Mouse (Mus musculus) lung, postnatal 0 days (tissue): ENCODE data around the gene Ncln. TPM values are rescaled to one million over a fixed set of nuclear protein-coding genes. Genes with fewer than 3 reads are reported as not detected.

Experiments used
- ATAC-seq: fragments of 200-750 bp; cut with Nextera tagmentation; 2 replicates; pipeline ENCODE4 v1.8.0; 2017; ENCODE audit warnings: moderate library complexity
- DNase-seq: peaks from one replicate; pipeline ENCODE4 v3.0.0-alpha.2; 2016; ENCODE audit warnings: low spot score
- H3K27ac ChIP-seq: fragments of 300-500 bp; sonication (generic); 2 replicates; pipeline ENCODE4 v1.5.1; 2014; ENCODE audit warnings: antibody characterized with exemption, mild to moderate bottlenecking, low read length, mixed read lengths
- H3K27me3 ChIP-seq: fragments of 300-500 bp; sonication (generic); replicated peaks from 2 replicates; pipeline ENCODE4 v1.6.1; 2014; ENCODE audit warnings: low read length, mixed read lengths; ENCODE audit not compliant: insufficient read depth
- H3K36me3 ChIP-seq: fragments of 300-500 bp; sonication (generic); 2 replicates; pipeline ENCODE4 v1.6.1; 2014; ENCODE audit warnings: low read length, mixed read lengths; ENCODE audit not compliant: insufficient read depth
- H3K4me1 ChIP-seq: fragments of 300-500 bp; sonication (generic); 2 replicates; pipeline ENCODE4 v1.6.1; 2014; ENCODE audit warnings: antibody characterized with exemption, low read depth, low read length, mixed read lengths; ENCODE audit not compliant: insufficient read depth
- H3K4me2 ChIP-seq: fragments of 300-500 bp; sonication (generic); replicated peaks from 2 replicates; pipeline ENCODE4 v1.6.1; 2014; ENCODE audit warnings: low read depth, mild to moderate bottlenecking, low read length, moderate library complexity, mixed read lengths
- H3K4me3 ChIP-seq: fragments of 300-500 bp; sonication (generic); 2 replicates; pipeline ENCODE4 v1.5.1; 2014; ENCODE audit warnings: low read depth, low read length
- H3K9ac ChIP-seq: fragments of 300-500 bp; sonication (generic); replicated peaks from 2 replicates; pipeline ENCODE4 v1.6.1; 2014; ENCODE audit warnings: low read depth, mild to moderate bottlenecking
- H3K9me3 ChIP-seq: fragments of 300-500 bp; sonication (generic); 2 replicates; pipeline ENCODE4 v1.6.1; 2016; ENCODE audit warnings: low read length, mixed read lengths
- CTCF ChIP-seq: IDR thresholded peaks from 2 replicates; pipeline ENCODE4 v1.5.1; 2016; ENCODE audit warnings: antibody characterized with exemption, mild to moderate bottlenecking
- EP300 ChIP-seq: IDR thresholded peaks from 2 replicates; pipeline ENCODE4 v1.6.1; 2016; ENCODE audit warnings: antibody characterized with exemption, mild to moderate bottlenecking, control low read depth
- WGBS: fragments of 180-500 bp; shearing (Covaris S2); extraction: QIAGEN DNeasy Blood & Tissue Kit; methylation state at CpG from one replicate; pipeline ENCODE4 v1.1.7; 2014; 5-methylcytosine and 5-hydroxymethylcytosine counted together
- polyA plus RNA-seq: library from polyadenylated mRNA; unstranded; fragments of >200 nt; fragmentation: Nextera tagmentation; extraction: Ambion mirVana; gene quantifications from 2 replicates; pipeline ENCODE4 v1.2.1, GENCODE M21; 2015

Gene Ncln
- polyA plus RNA-seq, 1 experiment from 2014 or later = 46.7 TPM

DNA sequence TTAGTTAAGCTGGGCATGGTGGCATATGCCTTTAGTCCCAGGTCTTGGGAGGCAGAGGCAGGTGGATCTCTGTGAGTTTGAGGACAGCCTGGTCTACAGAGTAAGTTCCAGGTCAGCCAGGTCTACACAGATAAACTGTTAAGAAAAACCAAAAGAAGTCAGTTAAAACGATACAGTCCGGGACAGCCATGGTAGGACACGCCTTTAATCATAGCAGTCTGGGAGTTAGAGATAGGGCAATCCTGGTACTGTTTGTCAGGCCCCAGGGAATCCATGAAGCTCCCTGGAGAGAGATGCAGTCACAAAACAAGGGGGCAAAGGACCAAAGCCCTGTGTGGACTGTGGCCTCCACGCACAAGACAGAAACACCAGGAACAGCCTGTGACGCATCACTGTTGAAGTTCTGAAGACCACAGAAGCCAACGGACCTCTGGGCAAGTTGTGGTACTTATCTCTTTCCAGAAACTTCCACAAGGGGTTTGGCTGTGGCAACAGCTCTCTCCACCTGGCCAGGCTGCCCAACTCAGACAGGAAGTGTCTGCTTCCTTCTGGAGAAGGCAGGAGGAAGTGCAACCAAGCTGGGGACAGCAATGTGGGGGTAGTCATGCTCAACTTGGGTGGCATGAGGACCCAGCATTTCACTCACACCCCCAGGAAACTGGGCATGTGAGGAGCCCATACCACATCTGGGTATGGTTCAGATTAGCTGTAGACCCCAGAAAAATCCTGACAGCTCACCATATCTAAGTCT is 23.2 kb upstream of the Ncln start:
- no peaks in the 10 kb centered on the region for H3K36me3 ChIP-seq
- H3K9ac ChIP-seq = no peak overlapping the region
- TF ChIP-seq CTCF = no peak
- TF ChIP-seq EP300 = no peak
- H3K9me3 ChIP-seq = no peaks in the 10 kb centered on the region
- peaks cover 6% of the 10 kb centered on the region; the same call in 1 of the 2 replicates for H3K4me1 ChIP-seq
- no peaks in the 10 kb centered on the region for H3K27me3 ChIP-seq
- H3K27ac ChIP-seq = no peak overlapping the region
- WGBS = 66% methylated on average over 6 of the region's 6 CpGs
- H3K4me3 ChIP-seq = no peak overlapping the region
- H3K4me2 ChIP-seq = no peak overlapping the region
- DNase-seq (no peak), ATAC-seq (0 out of 2 replicates have a peak, but pooled peaks have one; percentile 16)

- Histone ChIP-seq H3K27ac (no peak overlapping the region), H3K4me1 (peaks cover under 1% of the 10 kb centered on the region; the same call in 1 of the 2 replicates), H3K4me3 (no peak overlapping the region), H3K9me3 (no peaks in the 10 kb centered on the region), H3K9ac (no peak overlapping the region), H3K4me2 (no peak overlapping the region), H3K36me3 (no peaks in the 10 kb centered on the region), H3K27me3 (no peaks in the 10 kb centered on the region)
- WGBS = 12% methylated on average over 4 of the region's 4 CpGs
- ATAC-seq = peak; percentile 67
- DNase-seq = peak; percentile 67
- TF ChIP-seq CTCF (peak; percentile 83), EP300 (no peak)
These were observed 22.4 kb upstream of the Ncln start for GRCm38 (mm10) chr10:81518546-81518945.

DNA sequence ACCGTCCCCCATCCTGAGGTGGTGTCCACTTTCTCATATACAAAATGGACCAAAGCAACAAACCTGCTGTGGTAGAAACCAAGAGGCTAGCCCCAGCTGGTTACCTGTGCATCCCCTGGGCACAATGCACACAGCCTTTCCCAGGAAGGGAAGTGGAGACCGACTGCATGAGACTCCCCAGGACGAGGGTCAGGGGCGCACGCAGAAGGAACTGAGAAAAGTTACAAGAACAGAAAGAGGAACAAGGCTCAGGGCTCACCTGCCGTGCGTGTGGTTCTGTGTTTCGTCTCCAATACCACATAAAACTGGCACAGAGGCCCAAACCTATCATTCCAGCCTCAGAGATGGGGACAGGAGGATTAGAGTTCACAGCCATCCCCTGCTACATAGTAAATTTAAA is 21.0 kb upstream of the Ncln start:
- H3K27ac ChIP-seq = no peak overlapping the region
- no peaks in the 10 kb centered on the region for H3K27me3 ChIP-seq
- H3K4me3 ChIP-seq = no peak overlapping the region
- no peak for DNase-seq
- H3K36me3 ChIP-seq = no peaks in the 10 kb centered on the region
- 63% methylated on average over 8 of the region's 8 CpGs for WGBS
- no peaks in the 10 kb centered on the region for H3K4me1 ChIP-seq
- H3K9me3 ChIP-seq = no peaks in the 10 kb centered on the region
- no peak overlapping the region for H3K9ac ChIP-seq
- no peak for TF ChIP-seq EP300
- ATAC-seq = no peak
- H3K4me2 ChIP-seq = no peak overlapping the region

- Histone ChIP-seq H3K4me1 (no peaks in the 10 kb centered on the region), H3K4me3 (no peak overlapping the region), H3K27me3 (no peaks in the 10 kb centered on the region), H3K27ac (no peak overlapping the region), H3K36me3 (no peaks in the 10 kb centered on the region), H3K9me3 (no peaks in the 10 kb centered on the region), H3K4me2 (no peak overlapping the region), H3K9ac (no peak overlapping the region)
- no peak for DNase-seq
- TF ChIP-seq CTCF = no peak
- WGBS = 86% methylated on average over 5 of the region's 5 CpGs
- ATAC-seq = no peak
These were observed 17.6 kb upstream of the Ncln start for GRCm38 (mm10) chr10:81513798-81514197.

GRCm38 (mm10) chr10:81510246-81510810 is 14.1 kb upstream of the Ncln start:
- H3K9ac ChIP-seq = no peak overlapping the region
- TF ChIP-seq EP300 (no peak), CTCF (no peak)
- 0 out of 2 replicates have a peak, but pooled peaks have one; percentile 43 for ATAC-seq
- no peak for DNase-seq
- 57% methylated on average over 14 of the region's 14 CpGs for WGBS
- H3K4me2 ChIP-seq = no peak overlapping the region
- H3K4me3 ChIP-seq = no peak overlapping the region
- H3K27ac ChIP-seq = no peak overlapping the region
- no peaks in the 10 kb centered on the region for H3K27me3 ChIP-seq
- H3K4me1 ChIP-seq = no peaks in the 10 kb centered on the region
- H3K9me3 ChIP-seq = no peaks in the 10 kb centered on the region
- no peaks in the 10 kb centered on the region for H3K36me3 ChIP-seq

- WGBS = 61% methylated on average over 13 of the region's 13 CpGs
- Histone ChIP-seq H3K27me3 (no peaks in the 10 kb centered on the region; the same call in 1 of the 2 replicates), H3K4me1 (0 out of 2 replicates have a peak, but pooled peaks cover 1% of the 10 kb centered on the region), H3K4me3 (no peak overlapping the region), H3K36me3 (no peaks in the 10 kb centered on the region), H3K4me2 (no peak overlapping the region), H3K9me3 (no peaks in the 10 kb centered on the region), H3K9ac (no peak overlapping the region), H3K27ac (no peak overlapping the region)
- ATAC-seq = no peak
- DNase-seq = no peak
- TF ChIP-seq CTCF (no peak), EP300 (no peak)
These were observed 11.7 kb upstream of the Ncln start for GRCm38 (mm10) chr10:81507691-81508489.
